Mouse (Mus musculus): ENCODE measurements at regions not wholly inside any gene's neighbourhood (a gene's known extent, or its start where the extent isn't known, plus 50 kb on each side); places are given as distances from the start of the nearest gene placed in this dataset.

GRCm38 (mm10) chr11:19219476-19219875 lies 200.7 kb upstream of the Meis1 start:
- peaks cover 3% of the 10 kb centered on the region; the same call in 1 of the 2 replicates for H3K4me1 ChIP-seq (ENCODE audit: control insufficient read depth, insufficient read depth, low read length)
- no peak overlapping the region for H3K27ac ChIP-seq (ENCODE audit: insufficient read depth, low read length)
- TF ChIP-seq POLR2A (IDR thresholded peaks at IDR 0.05; ENCODE audit: low read depth, low read length): no peak
- TF ChIP-seq CTCF (IDR thresholded peaks at IDR 0.05; ENCODE audit: borderline replicate concordance, insufficient read depth, low read length): no peak
- H3K4me3 ChIP-seq (ENCODE audit: insufficient read depth, low read length): no peak overlapping the region

- Histone ChIP-seq H3K4me1 (ENCODE audit: control insufficient read depth, insufficient read depth, low read length) (peaks cover 3% of the 10 kb centered on the region; the same call in 1 of the 2 replicates), H3K4me3 (ENCODE audit: insufficient read depth, low read length) (no peak overlapping the region), H3K27ac (ENCODE audit: insufficient read depth, low read length) (no peak overlapping the region)
- no peak for TF ChIP-seq CTCF (IDR thresholded peaks at IDR 0.05; ENCODE audit: borderline replicate concordance, insufficient read depth, low read length)
- no peak for TF ChIP-seq POLR2A (IDR thresholded peaks at IDR 0.05; ENCODE audit: low read depth, low read length)
Observed at GRCm38 (mm10) chr11:19221442-19221841, 202.7 kb upstream of the Meis1 start.

GRCm38 (mm10) chr11:19226756-19227155 lies 208.0 kb upstream of the Meis1 start:
- TF ChIP-seq POLR2A (IDR thresholded peaks at IDR 0.05; ENCODE audit: low read depth, low read length) (no peak), CTCF (IDR thresholded peaks at IDR 0.05; ENCODE audit: borderline replicate concordance, insufficient read depth, low read length) (no peak)

GRCm38 (mm10) chr11:19227716-19228115 lies 208.9 kb upstream of the Meis1 start:
- TF ChIP-seq CTCF (IDR thresholded peaks at IDR 0.05; ENCODE audit: borderline replicate concordance, insufficient read depth, low read length): no peak
- TF ChIP-seq POLR2A (IDR thresholded peaks at IDR 0.05; ENCODE audit: low read depth, low read length): no peak
- Histone ChIP-seq H3K4me3 (ENCODE audit: insufficient read depth, low read length) (no peak overlapping the region), H3K27ac (ENCODE audit: insufficient read depth, low read length) (no peak overlapping the region), H3K4me1 (ENCODE audit: control insufficient read depth, insufficient read depth, low read length) (peaks cover 3% of the 10 kb centered on the region; the same call in 1 of the 2 replicates)

More at GRCm38 (mm10) chr11:19226756-19227155, 208.0 kb upstream of the Meis1 start:
- Histone ChIP-seq H3K4me3 (ENCODE audit: insufficient read depth, low read length) (no peak overlapping the region), H3K27ac (ENCODE audit: insufficient read depth, low read length) (no peak overlapping the region), H3K4me1 (ENCODE audit: control insufficient read depth, insufficient read depth, low read length) (peaks cover 3% of the 10 kb centered on the region; the same call in 1 of the 2 replicates)

- Histone ChIP-seq H3K27ac (ENCODE audit: insufficient read depth, low read length) (no peak overlapping the region), H3K4me1 (ENCODE audit: control insufficient read depth, insufficient read depth, low read length) (no peaks in the 10 kb centered on the region), H3K4me3 (ENCODE audit: insufficient read depth, low read length) (no peak overlapping the region)
- TF ChIP-seq CTCF (IDR thresholded peaks at IDR 0.05; ENCODE audit: borderline replicate concordance, insufficient read depth, low read length) (no peak), POLR2A (IDR thresholded peaks at IDR 0.05; ENCODE audit: low read depth, low read length) (no peak)
Observed at GRCm38 (mm10) chr11:19246390-19247114, 227.8 kb upstream of the Meis1 start.

- Histone ChIP-seq H3K4me1 (ENCODE audit: control insufficient read depth, insufficient read depth, low read length) (no peaks in the 10 kb centered on the region), H3K27ac (ENCODE audit: insufficient read depth, low read length) (no peak overlapping the region), H3K4me3 (ENCODE audit: insufficient read depth, low read length) (no peak overlapping the region)
- TF ChIP-seq POLR2A (IDR thresholded peaks at IDR 0.05; ENCODE audit: low read depth, low read length): no peak
- TF ChIP-seq CTCF (IDR thresholded peaks at IDR 0.05; ENCODE audit: borderline replicate concordance, insufficient read depth, low read length): no peak
Observed at GRCm38 (mm10) chr11:19253605-19254004, 234.8 kb upstream of the Meis1 start.

GRCm38 (mm10) chr11:19254183-19254582 lies 235.4 kb upstream of the Meis1 start:
- Histone ChIP-seq H3K4me3 (ENCODE audit: insufficient read depth, low read length) (no peak overlapping the region), H3K4me1 (ENCODE audit: control insufficient read depth, insufficient read depth, low read length) (no peaks in the 10 kb centered on the region), H3K27ac (ENCODE audit: insufficient read depth, low read length) (no peak overlapping the region)
- TF ChIP-seq POLR2A (IDR thresholded peaks at IDR 0.05; ENCODE audit: low read depth, low read length): no peak
- TF ChIP-seq CTCF (IDR thresholded peaks at IDR 0.05; ENCODE audit: borderline replicate concordance, insufficient read depth, low read length): no peak

GRCm38 (mm10) chr11:19257549-19257948 lies 238.8 kb upstream of the Meis1 start:
- Histone ChIP-seq H3K4me1 (ENCODE audit: control insufficient read depth, insufficient read depth, low read length) (no peaks in the 10 kb centered on the region), H3K27ac (ENCODE audit: insufficient read depth, low read length) (no peak overlapping the region), H3K4me3 (ENCODE audit: insufficient read depth, low read length) (no peak overlapping the region)
- TF ChIP-seq CTCF (IDR thresholded peaks at IDR 0.05; ENCODE audit: borderline replicate concordance, insufficient read depth, low read length) (no peak), POLR2A (IDR thresholded peaks at IDR 0.05; ENCODE audit: low read depth, low read length) (no peak)

- TF ChIP-seq CTCF (IDR thresholded peaks at IDR 0.05; ENCODE audit: borderline replicate concordance, insufficient read depth, low read length): no peak
- TF ChIP-seq POLR2A (IDR thresholded peaks at IDR 0.05; ENCODE audit: low read depth, low read length): no peak
- H3K27ac ChIP-seq (ENCODE audit: insufficient read depth, low read length): no peak overlapping the region
- H3K4me1 ChIP-seq (ENCODE audit: control insufficient read depth, insufficient read depth, low read length): no peaks in the 10 kb centered on the region
- H3K4me3 ChIP-seq (ENCODE audit: insufficient read depth, low read length): no peak overlapping the region
Observed at GRCm38 (mm10) chr11:19262832-19263231, 244.0 kb upstream of the Meis1 start.

All from embryonic fibroblast, embryonic 13.5 days (primary cell).